Mouse (Mus musculus) heart, adult 8-10 months (tissue): Measurements from ENCODE around the gene Tecr. TPM values are rescaled to one million over a fixed set of nuclear protein-coding genes. Genes with fewer than 3 reads are reported as not detected.
"Not testable (repeated sequence)": the region's sequence is repeated elsewhere in the genome, so short reads cannot be mapped to it uniquely, and the experiment has no call there.

Experiments used
- DNase-seq: peaks from one replicate; pipeline ENCODE4 v3.0.0; 2022; ENCODE audit warnings: low spot score
- total RNA-seq, 4 experiments: library from RNA; stranded (reverse); gene quantifications; 2 replicates each; pipeline ENCODE4 v1.2.4; 2022

Gene Tecr
- total RNA-seq, 4 experiments from 2014 or later, result 539 to 688 (median 589) TPM

DNA sequence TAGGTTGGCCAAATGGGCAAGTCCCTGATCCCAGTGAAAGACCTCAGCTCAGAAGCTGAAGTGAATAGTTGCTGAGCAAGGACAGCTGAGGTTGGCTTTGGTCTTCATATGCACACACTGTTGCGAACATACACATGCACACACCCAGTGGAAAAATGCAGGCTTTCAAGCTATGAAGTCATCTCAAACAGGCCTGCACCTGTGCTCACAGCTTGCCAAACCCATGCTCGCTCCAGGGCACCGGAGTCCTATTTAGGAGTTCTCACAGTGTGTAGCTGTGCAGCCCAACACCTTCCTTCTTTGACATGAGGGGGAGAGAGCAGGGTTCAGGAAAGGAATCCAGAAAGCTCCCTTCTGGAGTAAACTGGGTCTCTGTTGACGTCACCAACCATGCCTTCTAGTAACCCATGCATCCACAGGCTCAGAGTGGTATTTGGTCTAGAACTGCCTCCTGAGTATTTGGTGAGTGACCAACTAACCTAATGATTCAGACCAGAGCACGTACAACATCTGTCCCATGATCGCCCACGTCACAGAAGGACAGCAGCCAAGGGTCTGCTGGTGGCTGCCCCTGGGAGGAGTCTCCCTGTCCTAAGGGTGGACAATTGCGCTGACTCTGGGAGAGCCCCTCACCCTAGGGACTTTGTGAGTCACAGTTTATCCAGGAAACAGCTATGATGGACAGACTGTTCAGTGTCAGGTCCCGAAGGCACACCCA, 12.0 kb upstream of the Tecr start:
- DNase-seq, result no peak

DNA sequence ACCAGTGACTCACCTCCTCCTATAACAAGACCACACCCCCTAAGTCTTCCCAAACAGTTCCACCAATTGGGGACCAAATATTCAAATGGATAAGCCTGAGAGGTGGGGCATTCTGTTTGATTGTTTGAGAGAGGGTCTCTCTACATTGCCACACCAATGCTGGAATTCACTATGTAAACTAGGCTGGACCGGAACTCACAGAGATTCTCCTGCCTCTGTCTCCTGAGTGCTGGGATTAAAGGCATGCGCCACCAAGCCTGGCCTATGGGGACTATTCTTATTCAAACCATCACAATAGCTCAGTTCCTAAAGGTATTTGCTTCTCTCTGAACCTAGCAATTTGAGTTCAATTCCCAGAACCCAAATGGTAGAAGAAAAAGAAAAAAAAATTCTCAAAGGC, 10.8 kb upstream of the Tecr start:
- DNase-seq, result no peak

DNA sequence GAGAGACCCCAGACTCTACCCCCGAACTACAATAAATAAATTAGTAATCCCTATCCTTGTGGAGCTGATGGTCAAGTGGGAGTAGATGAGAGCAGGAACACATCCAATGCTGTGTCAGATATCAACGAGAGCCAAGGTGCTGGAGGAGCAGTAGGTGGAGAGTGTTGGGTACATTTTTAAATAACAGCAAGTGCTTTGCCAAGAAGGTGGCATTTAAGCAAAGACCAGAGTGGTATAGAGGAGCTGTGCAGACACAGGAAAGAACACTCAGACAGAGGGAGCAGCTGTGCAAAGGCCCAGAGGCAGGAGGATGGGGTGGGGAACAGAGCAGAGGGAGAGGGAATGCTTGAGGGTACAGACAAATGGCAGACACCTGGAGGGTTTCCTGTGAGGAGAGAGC, 9.3 kb upstream of the Tecr start:
- DNase-seq, result no peak

DNA sequence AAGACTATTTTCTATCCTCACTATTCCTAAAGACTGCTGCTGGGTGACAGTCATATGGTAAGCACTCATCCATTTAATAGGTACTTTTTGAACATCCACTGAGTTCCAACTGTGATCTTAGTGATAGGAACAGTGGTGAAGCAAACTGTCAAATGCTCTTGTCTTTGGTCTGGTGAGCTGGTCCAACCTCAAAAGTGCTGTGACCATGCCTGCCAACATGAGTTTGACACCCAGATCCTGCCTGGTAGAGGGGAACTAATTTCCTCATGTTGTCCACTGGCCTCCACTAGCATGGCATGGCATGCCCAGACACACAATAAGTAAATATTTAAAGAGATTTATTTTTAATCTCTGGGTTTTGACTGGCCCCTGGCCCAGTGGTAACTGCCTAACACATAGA, 8.9 kb upstream of the Tecr start:
- DNase-seq, result no peak

DNA sequence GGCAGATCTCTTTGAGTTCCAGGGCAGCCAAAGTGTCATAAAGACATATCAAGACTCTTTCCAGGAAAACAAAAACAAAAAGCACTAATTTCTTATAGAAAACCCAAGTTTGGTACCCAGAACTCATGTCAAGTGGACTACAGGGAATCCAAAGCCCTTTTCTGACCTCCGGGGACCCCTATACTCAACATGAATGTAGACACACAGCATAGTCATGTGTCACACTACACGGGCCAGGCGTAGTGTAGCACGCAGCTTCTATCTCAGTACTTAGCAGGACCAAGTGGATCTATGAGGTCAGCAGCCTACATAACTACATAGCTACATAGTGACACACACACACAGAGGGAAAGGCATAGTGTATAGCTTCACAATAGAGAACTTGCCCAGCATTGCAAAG, 5.9 kb upstream of the Tecr start:
- DNase-seq, result no peak

DNA sequence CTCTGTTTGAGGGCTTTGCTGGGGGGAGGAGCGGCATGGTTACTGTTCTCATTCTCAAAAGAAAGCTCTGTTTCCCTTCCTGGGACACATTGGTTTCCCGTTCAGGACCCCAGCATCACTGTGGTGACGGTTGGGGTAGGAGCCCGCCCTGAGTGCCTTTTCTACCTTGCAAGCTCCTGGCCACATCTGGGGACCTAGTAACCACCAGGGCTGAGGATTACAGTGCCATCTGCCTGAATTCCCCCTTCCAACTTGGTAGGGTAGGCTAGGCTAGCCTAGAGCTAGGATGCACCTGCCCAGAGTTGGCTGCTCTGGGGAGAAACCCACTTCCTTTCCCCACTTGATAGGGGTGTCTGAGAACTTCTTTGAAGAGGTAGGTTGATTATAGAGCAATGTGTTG, 4.2 kb upstream of the Tecr start:
- no peak for DNase-seq

DNA sequence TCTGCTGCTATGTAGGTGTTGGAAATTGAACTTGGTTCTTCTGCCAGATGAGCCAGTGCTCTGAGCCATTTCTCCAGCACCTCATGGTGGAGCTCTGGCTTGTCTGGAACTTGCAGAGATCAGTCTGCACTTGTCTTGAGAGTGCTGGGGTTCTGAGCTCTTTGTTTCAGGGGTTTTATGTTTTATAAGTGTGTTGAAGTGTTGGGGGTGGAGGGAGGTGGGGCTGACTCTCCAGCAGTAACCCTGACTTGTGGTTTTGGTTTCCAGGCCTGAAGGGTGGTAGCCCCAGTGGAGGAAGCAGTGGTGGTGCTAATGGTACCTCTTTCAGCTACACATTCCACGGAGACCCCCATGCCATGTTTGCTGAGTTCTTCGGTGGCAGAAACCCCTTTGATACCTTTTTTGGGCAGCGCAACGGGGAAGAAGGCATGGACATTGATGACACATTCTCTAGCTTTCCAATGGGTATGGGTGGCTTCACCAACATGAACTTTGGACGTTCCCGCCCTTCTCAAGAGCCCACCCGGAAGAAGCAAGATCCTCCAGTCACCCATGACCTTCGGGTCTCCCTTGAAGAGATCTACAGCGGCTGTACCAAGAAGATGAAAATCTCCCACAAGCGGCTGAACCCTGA, 1.9 kb upstream of the Tecr start:
- DNase-seq, result no peak

DNA sequence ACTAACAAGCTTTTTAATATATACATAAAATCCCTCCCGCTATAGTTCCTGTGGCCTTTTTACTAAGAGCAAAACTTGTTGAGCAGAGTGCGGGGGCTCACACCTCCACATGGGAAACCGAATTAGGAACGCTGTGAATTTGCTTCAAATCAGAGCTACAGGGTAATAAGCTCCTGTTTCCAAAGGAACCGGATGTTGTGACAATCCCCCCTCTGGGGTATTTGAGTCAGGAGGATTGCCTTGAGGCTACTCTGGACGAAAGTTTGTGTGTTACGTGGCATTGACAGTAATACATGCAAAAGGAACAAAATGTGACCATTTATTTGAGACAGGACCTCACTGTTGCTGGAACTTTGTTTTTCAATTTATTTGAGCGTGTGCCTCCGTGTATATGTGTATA, 1.3 kb upstream of the Tecr start:
- DNase-seq, result no peak

DNA sequence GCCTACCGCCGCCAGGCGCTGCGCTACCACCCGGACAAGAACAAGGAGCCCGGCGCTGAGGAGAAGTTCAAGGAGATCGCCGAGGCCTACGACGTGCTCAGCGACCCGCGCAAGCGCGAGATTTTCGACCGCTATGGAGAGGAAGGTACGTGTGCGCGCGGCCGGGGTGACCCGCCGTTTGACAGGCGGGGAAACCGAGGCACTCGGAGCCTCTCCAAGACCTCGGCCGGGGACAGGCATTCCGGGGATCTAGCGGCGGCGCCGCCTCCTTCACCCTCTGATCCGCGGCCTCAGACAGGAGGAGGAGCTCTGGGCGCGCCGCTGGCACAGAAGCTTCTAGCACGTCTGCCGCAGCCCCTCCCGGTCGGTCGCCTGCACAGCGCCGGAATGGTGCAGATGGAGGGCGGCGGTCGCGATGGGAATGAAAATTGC, 643 bp upstream of the Tecr start:
- peak; percentile 82 for DNase-seq

DNA sequence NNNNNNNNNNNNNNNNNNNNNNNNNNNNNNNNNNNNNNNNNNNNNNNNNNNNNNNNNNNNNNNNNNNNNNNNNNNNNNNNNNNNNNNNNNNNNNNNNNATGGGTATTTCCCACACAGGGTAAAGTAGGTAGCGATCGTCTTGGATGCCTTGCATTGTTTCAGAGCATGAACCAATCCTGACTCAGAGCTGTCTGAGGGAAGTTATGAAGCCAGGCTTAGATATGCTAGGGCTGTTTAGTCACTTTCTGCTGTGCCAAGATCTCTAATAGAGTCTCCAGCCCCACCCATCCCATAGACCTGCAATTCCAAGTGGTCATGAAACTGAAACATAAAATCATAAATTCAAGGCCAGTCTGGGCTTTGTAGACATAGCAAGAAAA, 5.1 kb downstream of the Tecr start:
- no peak for DNase-seq

DNA sequence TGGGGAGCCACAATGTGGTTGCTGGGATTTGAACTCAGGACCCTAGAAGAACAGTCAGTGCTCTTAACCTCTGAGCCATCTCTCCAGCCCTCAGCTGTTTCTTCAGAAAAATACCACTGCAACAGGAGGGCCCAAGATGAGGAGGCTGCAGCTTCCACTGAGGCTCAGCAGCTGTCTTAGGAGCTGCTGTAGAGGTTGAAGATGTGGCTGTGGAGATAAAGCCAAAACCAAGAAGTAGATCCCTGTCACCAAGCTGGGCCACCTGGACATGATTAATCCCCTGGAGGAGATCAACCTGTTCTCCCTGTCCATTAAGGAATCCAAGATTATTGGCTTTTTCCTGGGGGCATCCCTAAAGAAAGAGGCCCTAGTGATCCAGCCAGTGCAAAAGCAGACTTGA, 8.0 kb downstream of the Tecr start:
- DNase-seq, result no peak

DNA sequence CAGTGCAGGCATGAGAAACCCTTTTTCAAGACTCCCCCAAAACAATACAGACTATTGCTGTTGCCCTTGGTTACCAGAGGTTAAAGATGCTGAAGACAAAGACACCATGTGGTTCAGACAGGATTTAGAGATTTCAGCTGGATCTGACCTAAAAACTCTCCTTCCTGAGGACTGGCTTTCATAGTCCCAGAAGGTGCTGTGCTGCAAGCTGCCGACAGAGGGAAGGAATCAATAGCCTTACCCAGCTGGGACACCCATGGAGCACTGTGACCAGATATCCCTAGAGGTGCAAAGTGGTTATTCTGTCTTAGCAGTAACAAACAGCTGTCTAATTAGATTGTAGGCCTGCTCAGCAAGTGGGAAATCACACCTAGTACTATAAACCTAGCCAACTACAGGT, 9.6 kb downstream of the Tecr start:
- no peak for DNase-seq

DNA sequence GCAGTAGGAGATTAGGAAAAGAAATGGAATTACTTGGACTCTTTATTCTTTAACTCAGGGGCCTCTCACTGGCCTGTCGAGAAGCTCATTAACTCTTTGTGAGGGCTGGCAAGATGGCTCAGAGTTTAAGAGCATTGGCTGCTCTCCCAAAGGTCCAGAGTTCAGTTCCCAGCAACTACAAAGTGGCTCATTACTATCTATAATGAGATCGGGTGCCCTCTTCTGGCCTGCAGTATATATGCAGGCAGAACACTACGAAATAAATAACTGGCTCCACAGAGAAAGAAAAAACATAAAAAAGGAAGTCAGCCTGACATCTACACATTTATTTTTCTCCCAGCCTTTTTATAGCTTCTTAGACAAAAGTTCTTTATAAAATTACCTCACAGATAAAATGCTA, 11.4 kb downstream of the Tecr start:
- DNase-seq, result no peak

DNA sequence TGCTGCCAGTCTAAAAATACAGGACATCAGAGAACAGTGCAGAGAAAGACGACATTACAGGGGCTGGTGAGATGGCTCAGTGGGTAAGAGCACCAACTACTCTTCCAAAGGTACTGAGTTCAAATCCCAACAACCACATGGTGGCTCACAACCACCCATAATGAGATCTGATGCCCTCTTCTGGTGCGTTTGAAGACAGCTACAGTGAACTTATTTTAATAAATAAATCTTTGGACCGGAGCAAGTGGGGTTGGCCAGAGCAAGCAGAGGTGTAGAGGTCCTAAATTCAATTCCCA, 12.8 kb downstream of the Tecr start:
- not testable (repeated sequence) for DNase-seq

DNA sequence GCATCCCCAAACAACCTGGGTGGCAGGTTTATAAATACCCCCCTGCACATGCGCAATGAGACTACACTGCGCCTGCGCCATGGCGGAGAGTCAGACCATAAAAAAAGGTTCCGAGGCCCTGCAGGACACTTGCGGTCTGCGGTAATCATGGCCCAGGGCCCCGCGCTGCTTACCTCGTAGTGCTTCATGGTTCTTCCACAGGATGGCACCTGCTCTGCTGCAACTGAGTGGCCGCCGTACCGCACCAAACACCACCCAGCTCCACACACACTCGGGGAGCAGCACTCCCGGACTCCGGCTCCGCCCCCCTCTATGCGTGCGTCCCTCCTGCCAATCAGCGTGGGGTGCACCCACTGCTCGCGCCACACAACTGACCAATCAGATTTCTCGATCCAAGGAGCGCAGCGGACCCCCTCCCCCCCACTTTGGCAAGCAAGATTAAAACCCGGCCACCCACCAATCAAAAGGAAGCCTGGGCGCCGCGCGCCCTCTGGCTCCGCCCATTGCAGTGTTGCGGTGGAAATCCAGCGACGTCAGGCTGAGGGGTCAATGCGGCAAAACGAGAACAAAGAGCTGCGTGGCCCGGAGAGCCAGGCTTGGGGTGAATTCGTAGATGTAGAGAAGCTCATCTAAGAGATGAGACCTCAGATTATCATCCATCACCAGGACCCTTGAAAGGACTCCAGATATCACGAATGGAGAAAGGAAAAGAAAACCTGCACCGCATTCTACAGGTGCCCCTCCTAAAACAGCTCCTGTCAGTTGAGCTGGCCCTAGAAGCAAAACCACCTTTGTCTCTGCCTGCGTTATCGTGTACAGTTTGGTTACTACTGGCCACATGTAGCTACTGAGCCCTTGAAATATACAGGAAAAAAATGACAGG, 13.4 kb downstream of the Tecr start:
- DNase-seq, result peak; percentile 94

DNA sequence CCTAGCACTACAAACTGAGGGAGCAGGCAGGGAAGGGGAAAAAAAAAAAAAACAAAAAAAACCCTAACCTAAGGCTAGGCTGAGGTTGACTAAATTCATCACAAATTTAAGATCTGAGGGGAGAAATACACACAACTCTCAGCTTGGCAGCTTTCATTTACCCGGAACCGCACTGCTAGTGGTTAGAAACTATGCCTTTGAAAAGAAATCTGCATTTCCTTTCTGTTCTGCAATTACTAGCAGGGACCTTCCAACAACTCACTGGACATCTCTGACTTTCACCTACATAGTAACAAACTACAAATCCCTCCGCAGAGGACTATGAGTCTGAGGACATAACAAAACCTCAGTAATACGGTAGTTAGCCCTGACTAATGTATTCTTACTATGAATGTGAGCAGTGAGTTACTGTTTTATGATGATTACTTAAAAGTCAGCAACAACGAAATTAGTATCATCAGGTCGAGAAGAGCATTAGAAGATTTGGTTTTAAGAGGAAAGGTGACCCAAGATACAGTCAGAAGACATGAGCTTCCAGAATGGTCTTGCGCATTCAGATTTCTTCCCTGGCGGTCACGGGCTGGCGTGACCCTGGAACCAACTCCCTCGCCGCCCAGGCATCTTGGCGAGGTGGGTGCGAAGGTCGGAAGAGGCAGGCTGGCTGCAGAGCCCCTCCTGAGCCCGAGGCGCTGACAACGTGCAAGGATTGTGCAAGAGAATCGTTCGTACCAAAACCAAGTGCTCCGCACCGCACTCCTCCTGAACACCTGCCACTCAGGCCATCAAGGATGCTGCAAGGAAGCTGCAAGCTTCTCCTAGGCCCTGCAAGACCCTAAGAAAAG, 14.2 kb downstream of the Tecr start:
- DNase-seq, result no peak

DNA sequence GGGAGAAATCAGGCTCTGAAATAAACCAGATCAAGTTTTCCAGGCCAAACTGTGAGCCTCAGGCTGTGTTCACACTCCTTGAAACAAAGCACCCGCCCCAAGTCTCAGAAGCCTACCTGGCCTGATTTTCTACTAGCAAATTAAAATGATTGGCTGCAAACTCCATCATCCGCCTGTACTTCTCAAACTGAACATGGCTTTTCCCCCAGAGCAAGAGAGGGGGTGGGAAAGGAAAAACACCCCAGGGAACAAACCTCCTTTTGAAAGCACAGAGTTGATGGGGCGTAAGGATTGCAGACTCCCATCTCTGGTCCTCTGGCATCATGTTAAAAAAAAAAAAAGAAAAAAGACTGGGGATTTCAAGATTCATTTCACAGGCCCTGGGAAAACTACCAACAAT, 15.1 kb downstream of the Tecr start:
- DNase-seq, result no peak

DNA sequence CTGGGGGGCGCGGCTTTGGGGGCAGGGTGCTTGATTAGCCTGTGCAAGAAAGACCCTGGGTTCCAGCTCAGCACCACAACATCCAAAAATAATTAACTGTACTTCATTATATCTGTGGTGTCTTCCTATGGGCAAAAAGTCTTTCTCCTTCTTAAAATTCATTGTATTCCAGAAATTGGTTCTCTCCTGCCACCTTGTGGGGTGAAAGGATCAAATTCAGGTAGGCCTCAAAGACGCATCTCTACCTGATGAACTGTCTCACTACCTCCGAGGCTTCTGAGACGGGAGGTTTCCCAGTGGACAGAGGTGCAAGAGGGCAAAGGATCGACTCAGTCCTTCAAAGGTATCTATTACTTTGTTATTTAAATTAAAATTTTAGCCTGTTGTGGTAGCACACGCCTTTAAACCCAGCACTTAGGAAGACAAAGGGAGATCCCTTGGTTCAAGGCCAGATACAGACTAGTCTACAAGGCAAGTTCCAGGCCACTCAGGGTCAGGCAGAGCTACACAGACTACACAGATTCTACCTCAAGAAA, 17.2 kb downstream of the Tecr start:
- no peak for DNase-seq

DNA sequence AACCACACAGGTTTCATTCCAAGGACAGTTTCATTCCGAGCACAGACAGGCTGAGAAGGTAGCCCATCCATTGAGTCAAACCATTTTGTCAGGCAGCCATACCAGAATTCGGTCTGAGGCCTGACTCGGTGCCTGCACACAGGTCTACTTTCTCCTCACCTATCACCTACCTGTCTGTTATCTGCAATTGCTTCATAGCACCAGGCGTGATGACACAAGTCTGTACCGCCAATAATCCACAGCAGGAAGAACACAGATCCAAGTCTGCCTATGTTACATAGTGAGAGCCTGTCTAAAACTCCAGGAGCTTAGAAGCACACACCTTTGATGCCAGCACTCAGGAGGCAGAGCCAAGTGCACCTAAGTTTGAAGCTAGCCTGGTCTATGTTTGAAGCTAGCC, 18.9 kb downstream of the Tecr start:
- no peak for DNase-seq

DNA sequence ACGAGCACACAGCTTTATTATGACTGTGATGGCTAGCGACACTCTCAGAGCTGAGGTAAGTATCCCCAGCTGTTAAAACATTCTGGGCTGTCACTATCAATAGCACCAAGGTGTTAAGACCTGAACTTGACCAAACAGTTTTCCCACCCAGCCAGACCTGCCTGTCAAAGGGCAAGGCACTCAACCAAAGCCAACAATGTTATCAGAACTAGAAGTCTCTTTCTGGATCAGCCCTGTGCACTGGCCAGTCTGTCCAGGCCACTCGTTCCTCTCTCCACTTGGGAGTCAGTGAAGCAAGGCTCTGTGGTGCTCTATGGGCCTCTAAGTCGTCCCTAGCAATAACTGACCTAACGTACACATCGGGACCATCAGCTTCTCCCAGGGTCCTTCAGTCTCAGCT, 20.1 kb downstream of the Tecr start:
- DNase-seq, result no peak

DNA sequence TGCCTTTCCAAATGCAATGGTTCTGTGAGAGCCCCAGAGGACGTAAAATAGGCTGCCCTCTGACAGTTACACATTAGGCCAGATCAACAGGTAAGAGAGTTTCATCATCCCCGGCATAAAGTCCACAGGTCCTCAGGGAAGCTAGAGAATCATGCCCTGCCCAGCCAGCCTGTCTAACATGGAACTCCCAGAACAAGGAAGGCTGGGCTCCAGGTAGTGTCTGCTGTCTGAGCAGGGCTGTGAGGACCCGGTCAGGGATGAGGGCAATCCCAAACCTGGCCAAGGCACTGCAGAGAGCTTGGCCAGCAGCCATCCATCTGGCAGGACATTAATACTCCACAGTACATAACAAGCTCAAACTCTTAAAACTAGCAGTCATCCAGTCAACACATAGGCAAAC, 22.4 kb downstream of the Tecr start:
- DNase-seq, result no peak

DNA sequence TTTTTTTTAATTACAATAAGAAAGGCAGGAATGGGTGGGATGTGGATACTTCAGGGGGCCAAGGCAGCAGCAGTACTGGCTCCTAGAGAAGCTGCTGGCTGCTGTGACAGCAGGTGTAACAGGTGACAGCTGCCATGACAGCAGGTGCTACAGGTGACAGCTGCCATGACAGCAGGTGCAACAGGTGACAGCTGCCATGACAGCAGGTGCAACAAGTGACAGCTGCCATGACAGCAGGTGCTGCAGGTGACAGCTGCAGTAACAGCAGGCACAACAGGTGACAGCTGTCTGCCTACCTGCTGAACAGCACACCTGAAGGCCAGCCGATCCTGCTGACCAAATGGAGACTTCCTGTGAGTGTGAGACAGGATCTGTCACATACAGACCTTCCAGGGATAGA, 23.0 kb downstream of the Tecr start:
- DNase-seq, result no peak
